Mouse (Mus musculus): ENCODE measurements around the gene Parvg.

DNA sequence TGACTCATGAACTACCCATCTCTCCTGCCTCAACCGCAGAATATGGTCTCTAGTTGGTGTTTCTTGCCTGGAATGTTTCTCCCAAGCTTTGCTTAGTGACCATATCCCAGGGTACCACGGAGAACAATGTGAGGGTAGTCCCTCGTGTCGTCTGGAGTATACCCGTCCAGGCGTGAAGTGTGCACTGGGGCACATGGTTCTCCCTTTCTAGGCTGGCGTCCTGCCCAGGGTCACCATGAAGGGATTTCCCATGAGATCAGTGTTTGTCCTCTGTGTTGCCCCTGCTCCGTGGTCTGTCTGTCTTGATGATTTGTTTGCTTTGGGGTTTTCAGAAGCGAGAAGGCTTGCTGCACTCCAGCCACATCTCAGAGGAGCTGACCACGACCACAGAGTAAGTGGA lies 28.6 kb upstream of the Parvg start:
- TF ChIP-seq CTCF (IDR thresholded peaks at IDR 0.05; ENCODE audit: low read depth) (no peak), EP300 (IDR thresholded peaks at IDR 0.05; ENCODE audit: low read depth) (no peak)
